In the genomic region with DNA sequence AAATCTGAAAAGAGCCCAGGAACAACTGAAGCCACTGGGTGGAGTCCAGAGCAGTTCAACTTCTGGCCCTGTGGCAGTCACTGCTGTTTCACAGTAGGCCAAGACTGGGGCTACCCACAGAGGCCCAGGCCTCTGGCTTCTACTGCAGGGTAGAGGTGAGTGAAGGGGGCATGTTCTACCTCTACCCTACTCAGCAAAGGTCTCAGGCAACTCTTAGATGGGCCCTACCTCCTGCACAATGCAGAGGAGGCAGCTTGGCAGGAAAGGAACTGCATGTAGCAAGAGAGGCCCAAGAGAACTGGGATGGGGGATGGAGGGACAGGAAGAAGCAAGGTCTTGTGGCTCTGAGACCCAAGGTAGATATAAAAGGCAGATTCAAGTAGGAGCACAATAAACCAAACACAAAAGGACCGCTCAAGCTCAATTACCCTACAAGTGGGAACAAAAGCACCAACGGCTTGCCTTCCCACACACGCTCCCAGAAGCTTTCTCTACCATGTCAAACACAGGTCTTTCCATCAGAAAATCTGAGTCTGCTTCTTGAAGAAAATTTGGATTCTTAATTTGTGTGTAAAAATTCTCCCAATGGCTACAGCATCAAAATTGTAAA, we compare ENCODE assay signal across 10 mouse cellular contexts. TPM values are rescaled to one million over a fixed set of nuclear protein-coding genes. Genes with fewer than 3 reads are reported as not detected.
DNase-seq lines count a peak whose midpoint lies in the region; ATAC-seq and TF ChIP-seq lines count a peak whose summit lies in the region.
"Had no signal": no experiment of that assay in that cellular context is flagged by ENCODE, and none has a peak within 500 bp of the region (broad histone marks: within the 10 kb centered on the region; RNA-seq: fewer than 3 reads in every experiment).

No protein-coding gene starts in this region.

- no peak overlapping the region for H3K4me2 ChIP-seq in forebrain, embryonic 13.5 days
- no peak overlapping the region for H3K4me2 ChIP-seq in forebrain, embryonic 14.5 days (ENCODE audit: low read length)
- H3K4me2 ChIP-seq in limb, embryonic 15.5 days: no peak overlapping the region

- H3K36me3 ChIP-seq in forebrain, embryonic 13.5 days (ENCODE audit: poor library complexity, severe bottlenecking): no peaks in the 10 kb centered on the region
- no peaks in the 10 kb centered on the region for H3K36me3 ChIP-seq in forebrain, embryonic 14.5 days (ENCODE audit: control insufficient read depth, insufficient read depth, low read length)
- no peaks in the 10 kb centered on the region for H3K36me3 ChIP-seq in limb, embryonic 15.5 days

- ATAC-seq in forebrain, embryonic 13.5 days: no peak
- no peak for ATAC-seq in forebrain, embryonic 14.5 days
- ATAC-seq in limb, embryonic 15.5 days (ENCODE audit: insufficient number of reproducible peaks, low FRiP score, low TSS enrichment, low read depth): no peak

- no peak overlapping the region for H3K9ac ChIP-seq in forebrain, embryonic 13.5 days
- no peak overlapping the region for H3K9ac ChIP-seq in forebrain, embryonic 14.5 days (ENCODE audit: low read length)
- H3K9ac ChIP-seq in limb, embryonic 15.5 days: no peak overlapping the region

- H3K27ac ChIP-seq in forebrain, embryonic 13.5 days: 0 out of 2 replicates have a peak overlapping the region, but pooled peaks have one; percentile 74
- H3K27ac ChIP-seq in forebrain, embryonic 14.5 days (ENCODE audit: low read depth, low read length): no peak overlapping the region
- H3K27ac ChIP-seq in left cerebral cortex, adult 2 months: peak overlapping the region; percentile 65
- peak overlapping the region; percentile 72; the same call in 1 of the 2 replicates for H3K27ac ChIP-seq in limb, embryonic 15.5 days

- WGBS in forebrain, embryonic 13.5 days: 17% methylated on average over 3 of the region's 3 CpGs
- 19% methylated on average over 3 of the region's 3 CpGs for WGBS in forebrain, embryonic 14.5 days
- 85% methylated on average over 3 of the region's 3 CpGs for WGBS in limb, embryonic 15.5 days

- intact Hi-C loops in left cerebral cortex, adult 2 months (cut with DNase I): no loop called here

- H3K9me3 ChIP-seq in forebrain, embryonic 13.5 days (replicated peaks): no peaks in the 10 kb centered on the region
- H3K9me3 ChIP-seq in forebrain, embryonic 14.5 days (replicated peaks; ENCODE audit: control insufficient read depth, low read length): no peaks in the 10 kb centered on the region
- H3K9me3 ChIP-seq in limb, embryonic 15.5 days: no peaks in the 10 kb centered on the region

- no peak for TF ChIP-seq CTCF in left cerebral cortex, adult 2 months (IDR thresholded peaks at IDR 0.05)

- peaks cover 69% of the 10 kb centered on the region for H3K4me1 ChIP-seq in forebrain, embryonic 13.5 days
- peaks cover 42% of the 10 kb centered on the region for H3K4me1 ChIP-seq in forebrain, embryonic 14.5 days (ENCODE audit: control insufficient read depth, insufficient read depth, low read length)
- H3K4me1 ChIP-seq in limb, embryonic 15.5 days: peaks cover 65% of the 10 kb centered on the region

- no peaks in the 10 kb centered on the region for H3K27me3 ChIP-seq in forebrain, embryonic 13.5 days
- H3K27me3 ChIP-seq in forebrain, embryonic 14.5 days (replicated peaks; ENCODE audit: control insufficient read depth, insufficient read depth, low read length): no peaks in the 10 kb centered on the region
- no peaks in the 10 kb centered on the region for H3K27me3 ChIP-seq in limb, embryonic 15.5 days

- DNase-seq in forebrain, embryonic 14.5 days (ENCODE audit: low spot score): no peak
- DNase-seq in left cerebral cortex, adult 2 months (ENCODE audit: extremely low spot score in 1 of 2, low spot score in 2 of 2): no peak
- no peak for DNase-seq in left cerebral cortex, adult 18-20 months (ENCODE audit: low spot score in 2 of 2)
- DNase-seq in ZHBTc4 (ENCODE audit: low read depth, low spot score): peak; percentile 80
- DNase-seq in Muller cell, postnatal 12 days (ENCODE audit: inconsistent ontology term): no peak
- DNase-seq: heart, adult 18-20 months; lung, postnatal 10 days; thymus, adult 2 months had no signal

- no peak overlapping the region for H3K4me3 ChIP-seq in forebrain, embryonic 13.5 days
- no peak overlapping the region for H3K4me3 ChIP-seq in forebrain, embryonic 14.5 days (ENCODE audit: low read depth, low read length)
- H3K4me3 ChIP-seq in left cerebral cortex, adult 2 months: no peak overlapping the region
- no peak overlapping the region for H3K4me3 ChIP-seq in limb, embryonic 15.5 days

RNA-seq across cellular contexts. Expression of gene Cyth1, which starts 40.9 kb away (rescaled TPM):
- polyA plus RNA-seq in forebrain, embryonic 13.5 days (2015; fragmentation: Nextera tagmentation; extraction: Ambion mirVana): 22.7 and 24.5 TPM in 2 replicates
- 21.9 and 24.8 TPM in 2 replicates for polyA plus RNA-seq in forebrain, embryonic 14.5 days (2014; fragmentation: Nextera tagmentation; extraction: Ambion mirVana)
- total RNA-seq in left cerebral cortex, adult 2 months (2021): 10 to 100 TPM; 65.2 to 69.3 TPM
- 10 to 100 TPM; 62.0 to 68.2 TPM for total RNA-seq in left cerebral cortex, adult 18-20 months (2021)
- 16.1 and 16.2 TPM in 2 replicates for polyA plus RNA-seq in limb, embryonic 15.5 days (2015; fragmentation: Nextera tagmentation; extraction: Ambion mirVana)
